Mouse (Mus musculus): Measurements from ENCODE around the gene Slc9a7. TPM values are rescaled to one million over a fixed set of nuclear protein-coding genes. Genes with fewer than 3 reads are reported as not detected.

The Slc9a7 gene
- polyA plus RNA-seq (2015; fragmentation: Nextera tagmentation; extraction: Ambion mirVana) = 11.6 and 15.6 TPM in 2 replicates

GRCm38 (mm10) chrX:20291282-20292039 lies at the start of gene Slc9a7:
Gene Slc9a7, minus strand, starts transcription at chrX:20291807.

GRCm38 (mm10) chrX:20059381-20059971 lies 232.1 kb downstream of the Slc9a7 start, which contains the start of gene Chst7:
Gene Chst7, plus strand, starts transcription at chrX:20059560.

Other genes with a start within 250 kb of the Slc9a7 start
- 5.8 and 6.3 TPM in 2 replicates for gene Chst7, start 232.2 kb downstream of the Slc9a7 start, polyA plus RNA-seq (2015; fragmentation: Nextera tagmentation; extraction: Ambion mirVana)
- gene Rp2, start 72.7 kb upstream of the Slc9a7 start, polyA plus RNA-seq (2015; fragmentation: Nextera tagmentation; extraction: Ambion mirVana) = 9.1 and 9.8 TPM in 2 replicates
- 2.0 and 2.2 TPM in 2 replicates for gene Jade3, start 133.9 kb upstream of the Slc9a7 start, polyA plus RNA-seq (2015; fragmentation: Nextera tagmentation; extraction: Ambion mirVana)

All from neural tube, postnatal 0 days (tissue).